8 mouse cellular contexts compared by ENCODE assay signal in genomic region chr5:142824091-142824490, GRCm38 (mm10). TPM values are rescaled to one million over a fixed set of nuclear protein-coding genes. Genes with fewer than 3 reads are reported as not detected.
DNase-seq lines count a peak whose midpoint lies in the region; ATAC-seq and TF ChIP-seq lines count a peak whose summit lies in the region.

No protein-coding gene starts in this region.

- peak overlapping the region; percentile 78 for H3K4me2 ChIP-seq in hindbrain, embryonic 15.5 days
- peak overlapping the region; percentile 98 for H3K4me2 ChIP-seq in myocyte (ENCODE audit: low read depth)

- no peak for TF ChIP-seq POLR2A in kidney, adult 2 months (IDR thresholded peaks at IDR 0.05; ENCODE audit: low read depth, low read length)
- TF ChIP-seq POLR2A in cortical plate, adult 2 months (IDR thresholded peaks at IDR 0.05; ENCODE audit: extremely low read depth, insufficient read depth, low read length): no peak
- TF ChIP-seq POLR2A in myocyte (IDR thresholded peaks at IDR 0.05; ENCODE audit: insufficient read length, low read depth): no peak

- peaks cover 26% of the 10 kb centered on the region for H3K4me1 ChIP-seq in kidney, adult 2 months (ENCODE audit: control insufficient read depth, insufficient read depth, low read length)
- H3K4me1 ChIP-seq in cortical plate, adult 2 months (ENCODE audit: control insufficient read depth, insufficient read depth, low read length): peaks cover 2% of the 10 kb centered on the region; the same call in 1 of the 2 replicates
- H3K4me1 ChIP-seq in hindbrain, embryonic 15.5 days (replicated peaks): peaks cover 40% of the 10 kb centered on the region

- peak overlapping the region; percentile 71 for H3K27ac ChIP-seq in kidney, adult 2 months (ENCODE audit: insufficient read depth, low read depth, low read length)
- H3K27ac ChIP-seq in cortical plate, adult 2 months (ENCODE audit: insufficient read depth, low read length): 0 out of 2 replicates have a peak overlapping the region, but pooled peaks have one; percentile 34
- peak overlapping the region; percentile 100 for H3K27ac ChIP-seq in hindbrain, embryonic 15.5 days (replicated peaks)

- DNase-seq in kidney, adult 2 months: no peak
- DNase-seq in kidney, adult 8-10 months: no peak
- no peak for DNase-seq in thymus, postnatal 0 days (ENCODE audit: low spot score)
- no peak for DNase-seq in urinary bladder, postnatal 36 days (ENCODE audit: low spot score in 2 of 2)
- DNase-seq in retina, postnatal 1 day: no peak

- no peaks in the 10 kb centered on the region for H3K27me3 ChIP-seq in kidney, adult 2 months (replicated peaks; ENCODE audit: control insufficient read depth, insufficient read depth, low read length)
- H3K27me3 ChIP-seq in hindbrain, embryonic 15.5 days: no peaks in the 10 kb centered on the region
- H3K27me3 ChIP-seq in myocyte (ENCODE audit: control insufficient read depth, insufficient read depth, insufficient read length): no peaks in the 10 kb centered on the region

- H3K79me2 ChIP-seq in myocyte (ENCODE audit: control insufficient read depth, insufficient read depth): peaks cover 16% of the 10 kb centered on the region

- no peak for TF ChIP-seq CTCF in kidney, adult 2 months (conservative IDR thresholded peaks at IDR 0.05; ENCODE audit: insufficient read depth, insufficient read length, low read depth, low read length)
- TF ChIP-seq CTCF in cortical plate, adult 2 months (IDR thresholded peaks at IDR 0.05; ENCODE audit: extremely low read depth, insufficient read depth, low read length): no peak

- 38% methylated on average over 6 of the region's 6 CpGs for WGBS in kidney, adult 2 months
- WGBS in hindbrain, embryonic 15.5 days: 16% methylated on average over 6 of the region's 6 CpGs

- no peaks in the 10 kb centered on the region for H3K9me3 ChIP-seq in hindbrain, embryonic 15.5 days

- no peak overlapping the region for H3K4me3 ChIP-seq in kidney, adult 2 months (ENCODE audit: insufficient read depth, low read depth, low read length)
- no peak overlapping the region for H3K4me3 ChIP-seq in cortical plate, adult 2 months (ENCODE audit: insufficient read depth, low read length)
- no peak overlapping the region for H3K4me3 ChIP-seq in hindbrain, embryonic 15.5 days
- peak overlapping the region; percentile 99 for H3K4me3 ChIP-seq in myocyte

- ATAC-seq in hindbrain, embryonic 15.5 days (ENCODE audit: low FRiP score, low read depth): no peak

- H3K9ac ChIP-seq in hindbrain, embryonic 15.5 days: peak overlapping the region; percentile 92; the same call in 1 of the 2 replicates

- H3K36me3 ChIP-seq in kidney, adult 2 months (ENCODE audit: control insufficient read depth, insufficient read depth, low read length): no peaks in the 10 kb centered on the region
- H3K36me3 ChIP-seq in hindbrain, embryonic 15.5 days: no peaks in the 10 kb centered on the region
- no peaks in the 10 kb centered on the region for H3K36me3 ChIP-seq in myocyte (ENCODE audit: control insufficient read depth, insufficient read depth)

- H3ac ChIP-seq in myocyte (ENCODE audit: control insufficient read depth, insufficient read length): no peak overlapping the region

TF ChIP-seq in myocyte, 11 proteins besides CTCF, POLR2A, EP300 and RAD21:
- TF ChIP-seq USF1 (IDR thresholded peaks at IDR 0.05; ENCODE audit: low read depth) (no peak), POLR2AphosphoS2 (IDR thresholded peaks at IDR 0.05; ENCODE audit: insufficient read length, low read depth) (no peak), MYOD1 (IDR thresholded peaks at IDR 0.05; ENCODE audit: control insufficient read depth in 1 of 3, insufficient read length in 2 of 3, low read depth in 2 of 3) (no peak), MYOG (IDR thresholded peaks at IDR 0.05; ENCODE audit: control insufficient read depth in 1 of 3, insufficient read depth in 1 of 3, insufficient read length in 2 of 3, low read depth in 2 of 3) (no peak), MAX (IDR thresholded peaks at IDR 0.05; ENCODE audit: low read depth) (no peak), SRF (IDR thresholded peaks at IDR 0.05; ENCODE audit: control insufficient read depth, insufficient read length, low read depth) (no peak), TCF3 (IDR thresholded peaks at IDR 0.05; ENCODE audit: insufficient read length, low read depth) (no peak), TCF12 (IDR thresholded peaks at IDR 0.05; ENCODE audit: insufficient read depth, poor library complexity, severe bottlenecking) (no peak), CEBPB (IDR thresholded peaks at IDR 0.05; ENCODE audit: insufficient read depth, poor library complexity, severe bottlenecking) (no peak), REST (IDR thresholded peaks at IDR 0.05; ENCODE audit: insufficient read depth, insufficient read length) (no peak)

RNA-seq across cellular contexts. Expression of gene Tnrc18, which starts 6.6 kb away (rescaled TPM):
- 32.1 and 40.8 TPM in 2 replicates for polyA plus RNA-seq in kidney, adult 2 months (2012; rRNA removed)
- polyA plus RNA-seq in cortical plate, adult 2 months (2012; rRNA removed): 29.6 and 31.7 TPM in 2 replicates
- polyA plus RNA-seq in hindbrain, embryonic 15.5 days (2015; fragmentation: Nextera tagmentation; extraction: Ambion mirVana): 32.7 and 33.8 TPM in 2 replicates
- polyA plus RNA-seq in myocyte (2012; fragmentation: generic; extraction: Trizol): 26.2 TPM
- polyA plus RNA-seq in thymus, postnatal 0 days (2015; fragmentation: Nextera tagmentation; extraction: Ambion mirVana): 6.9 and 9.6 TPM in 2 replicates

Comparison
In these comparisons a context has a peak if more than half of its experiments do, and no peak if none do; other contexts are left out.
1. H3K27ac ChIP-seq: peak in every context shown above with its lines; median percentile 100 in hindbrain, embryonic 15.5 days; 71 in kidney, adult 2 months; 34 in cortical plate, adult 2 months.